In genomic region chr7:122386567-122386966, GRCm38 (mm10) we compare ENCODE assay signal across 17 mouse cellular contexts.
A peak's percentile ranks its signal among the peaks of the same experiment; 100 is the strongest.
DNase-seq lines count a peak whose midpoint lies in the region; ATAC-seq and TF ChIP-seq lines count a peak whose summit lies in the region.
"Had no signal": no experiment of that assay in that cellular context is flagged by ENCODE, and none has a peak within 500 bp of the region (broad histone marks: within the 10 kb centered on the region; RNA-seq: fewer than 3 reads in every experiment).

No protein-coding gene starts in this region.

- in situ Hi-C loops in CH12.LX (cut with MboI; ENCODE audit: low pct_ligation_motif_present, low pct_unique_long_range_greater_than_20kb, low sequenced_read_pairs) = loop anchor here (5.0 kb wide), 1 partner anchor 44 kb away; no protein-coding TSS in a partner anchor

- no peaks in the 10 kb centered on the region for H3K27me3 ChIP-seq in midbrain, embryonic 11.5 days (ENCODE audit: control insufficient read depth, insufficient read depth, low read length)
- H3K27me3 ChIP-seq in midbrain, embryonic 10.5 days (ENCODE audit: low read depth, poor library complexity, severe bottlenecking) = no peaks in the 10 kb centered on the region
- H3K27me3 ChIP-seq in CH12.LX (replicated peaks) = no peaks in the 10 kb centered on the region
- H3K27me3 ChIP-seq in hindbrain, embryonic 14.5 days (ENCODE audit: control insufficient read depth, insufficient read depth, low read length) = no peaks in the 10 kb centered on the region
- H3K27me3 ChIP-seq: embryonic facial prominence, embryonic 12.5 days; forebrain, embryonic 13.5 days; forebrain, embryonic 15.5 days had no signal

- no peak overlapping the region for H3K27ac ChIP-seq in midbrain, embryonic 11.5 days (ENCODE audit: low read depth, low read length)
- H3K27ac ChIP-seq in midbrain, embryonic 10.5 days (replicated peaks) = no peak overlapping the region
- H3K27ac ChIP-seq in CH12.LX (ENCODE audit: insufficient read depth, low read depth) = peak overlapping the region; percentile 81
- no peak overlapping the region for H3K27ac ChIP-seq in hindbrain, embryonic 14.5 days
- H3K27ac ChIP-seq: embryonic facial prominence, embryonic 10.5 days; embryonic facial prominence, embryonic 12.5 days; forebrain, embryonic 13.5 days; forebrain, embryonic 15.5 days had no signal

- H3K9me3 ChIP-seq in midbrain, embryonic 11.5 days (ENCODE audit: control insufficient read depth, low read length) = no peaks in the 10 kb centered on the region
- H3K9me3 ChIP-seq in midbrain, embryonic 10.5 days (replicated peaks) = no peaks in the 10 kb centered on the region
- H3K9me3 ChIP-seq in CH12.LX (replicated peaks; ENCODE audit: low read length) = no peaks in the 10 kb centered on the region
- H3K9me3 ChIP-seq in hindbrain, embryonic 14.5 days (ENCODE audit: control insufficient read depth, low read length) = no peaks in the 10 kb centered on the region
- H3K9me3 ChIP-seq: embryonic facial prominence, embryonic 10.5 days; embryonic facial prominence, embryonic 12.5 days; forebrain, embryonic 13.5 days; forebrain, embryonic 15.5 days had no signal

- peak; percentile 17 for DNase-seq in midbrain, embryonic 11.5 days (ENCODE audit: low spot score, missing footprints)
- no peak for DNase-seq in midbrain, embryonic 10.5 days (ENCODE audit: low spot score)
- DNase-seq in CH12.LX (ENCODE audit: extremely low read depth) = no peak
- peak; percentile 47 for DNase-seq in induced T-regulatory cell, adult 2 months (ENCODE audit: low read depth)
- no peak for DNase-seq in hindbrain, embryonic 14.5 days (ENCODE audit: low spot score)
- DNase-seq: adrenal gland, adult 2 months; adrenal gland, postnatal 10 days; adrenal gland, postnatal 25 days; B cell, adult 2 months; cerebellum, adult 11-12 months; cerebellum, adult 9-10 months; cerebellum, postnatal 10 days; forebrain, postnatal 0 days had no signal

- no peaks in the 10 kb centered on the region for H3K36me3 ChIP-seq in midbrain, embryonic 11.5 days (ENCODE audit: control insufficient read depth, insufficient read depth, low read length)
- no peaks in the 10 kb centered on the region for H3K36me3 ChIP-seq in midbrain, embryonic 10.5 days
- H3K36me3 ChIP-seq in CH12.LX (replicated peaks in 1 of 2; ENCODE audit: control insufficient read depth in 1 of 2, insufficient read depth in 1 of 2, low read length in 1 of 2) = peaks cover 31 to 58% of the 10 kb centered on the region in 2 experiments
- H3K36me3 ChIP-seq in hindbrain, embryonic 14.5 days (replicated peaks; ENCODE audit: control insufficient read depth, insufficient read depth) = no peaks in the 10 kb centered on the region
- H3K36me3 ChIP-seq: embryonic facial prominence, embryonic 10.5 days; embryonic facial prominence, embryonic 12.5 days; forebrain, embryonic 15.5 days had no signal

- peaks cover 76% of the 10 kb centered on the region for H3K79me2 ChIP-seq in CH12.LX (replicated peaks; ENCODE audit: control insufficient read depth, extremely low read depth, insufficient read depth, poor library complexity, severe bottlenecking)

- dilution Hi-C loops in CH12.LX (cut with MboI; ENCODE audit: extremely low pct_ligation_motif_present, extremely low pct_unique_long_range_greater_than_20kb, low sequenced_read_pairs) = no loop called here

- no peak for TF ChIP-seq POLR2A in CH12.LX (IDR thresholded peaks at IDR 0.05; ENCODE audit: low read depth, low read length)

- H3K4me1 ChIP-seq in midbrain, embryonic 11.5 days (ENCODE audit: control insufficient read depth, insufficient read depth, low read length) = peaks cover 5% of the 10 kb centered on the region
- peaks cover 33% of the 10 kb centered on the region for H3K4me1 ChIP-seq in midbrain, embryonic 10.5 days
- peaks cover 39 to 84% of the 10 kb centered on the region in 2 experiments for H3K4me1 ChIP-seq in CH12.LX (ENCODE audit: control insufficient read depth in 1 of 2, insufficient read depth in 2 of 2)
- peaks cover 28% of the 10 kb centered on the region for H3K4me1 ChIP-seq in hindbrain, embryonic 14.5 days (replicated peaks; ENCODE audit: control insufficient read depth, insufficient read depth, low read length)

- TF ChIP-seq EP300 in CH12.LX (IDR thresholded peaks at IDR 0.05; ENCODE audit: low read length) = no peak

- no peak for TF ChIP-seq CTCF in CH12.LX (conservative IDR thresholded peaks at IDR 0.05 in 1 of 2, IDR thresholded peaks at IDR 0.05 in 1 of 2; ENCODE audit: low read depth in 2 of 2, low read length in 2 of 2)

- ATAC-seq in midbrain, embryonic 11.5 days (ENCODE audit: low FRiP score) = no peak
- no peak for ATAC-seq in hindbrain, embryonic 14.5 days (ENCODE audit: low FRiP score)
- ATAC-seq: forebrain, embryonic 13.5 days; forebrain, embryonic 15.5 days; forebrain, postnatal 0 days had no signal

- no peak overlapping the region for H3K4me3 ChIP-seq in midbrain, embryonic 11.5 days (ENCODE audit: low read depth, low read length)
- H3K4me3 ChIP-seq in midbrain, embryonic 10.5 days = no peak overlapping the region
- no peak overlapping the region for H3K4me3 ChIP-seq in CH12.LX (replicated peaks in 1 of 3; ENCODE audit: low read depth in 2 of 3, low read length in 2 of 3, poor library complexity in 1 of 3)
- H3K4me3 ChIP-seq in hindbrain, embryonic 14.5 days (replicated peaks; ENCODE audit: low read length) = no peak overlapping the region
- H3K4me3 ChIP-seq: embryonic facial prominence, embryonic 10.5 days; embryonic facial prominence, embryonic 12.5 days; forebrain, embryonic 13.5 days; forebrain, embryonic 15.5 days had no signal

- H3K4me2 ChIP-seq in midbrain, embryonic 11.5 days = no peak overlapping the region
- H3K4me2 ChIP-seq in CH12.LX (ENCODE audit: insufficient read depth, low read depth, poor library complexity, severe bottlenecking) = no peak overlapping the region
- no peak overlapping the region for H3K4me2 ChIP-seq in hindbrain, embryonic 14.5 days (replicated peaks)
- H3K4me2 ChIP-seq: embryonic facial prominence, embryonic 12.5 days; forebrain, embryonic 13.5 days; forebrain, embryonic 15.5 days had no signal

- WGBS in midbrain, embryonic 11.5 days = 100% methylated on average over 1 of the region's 1 CpGs
- WGBS in midbrain, embryonic 10.5 days = 85% methylated on average over 1 of the region's 1 CpGs
- 92% methylated on average over 1 of the region's 1 CpGs for WGBS in hindbrain, embryonic 14.5 days

- H3K9ac ChIP-seq in midbrain, embryonic 11.5 days (ENCODE audit: low read length) = no peak overlapping the region
- no peak overlapping the region for H3K9ac ChIP-seq in CH12.LX (ENCODE audit: insufficient read depth, low read depth)
- H3K9ac ChIP-seq in hindbrain, embryonic 14.5 days = no peak overlapping the region
- H3K9ac ChIP-seq: embryonic facial prominence, embryonic 12.5 days; forebrain, embryonic 13.5 days; forebrain, embryonic 15.5 days; forebrain, postnatal 0 days had no signal

- TF ChIP-seq RAD21 in CH12.LX (IDR thresholded peaks at IDR 0.05; ENCODE audit: low read depth, low read length) = no peak

TF ChIP-seq in CH12.LX, 34 proteins besides CTCF, POLR2A, EP300 and RAD21:
- TF ChIP-seq NELFE (IDR thresholded peaks at IDR 0.05; ENCODE audit: low read depth, low read length) (no peak), CHD2 (IDR thresholded peaks at IDR 0.05; ENCODE audit: low read length) (no peak), CHD1 (IDR thresholded peaks at IDR 0.05; ENCODE audit: low read depth, low read length) (no peak), BHLHE40 (IDR thresholded peaks at IDR 0.05; ENCODE audit: low read depth, low read length) (no peak), MEF2A (IDR thresholded peaks at IDR 0.05; ENCODE audit: borderline replicate concordance, low read depth, low read length) (no peak), KAT2A (IDR thresholded peaks at IDR 0.05; ENCODE audit: insufficient replicate concordance, low read length) (no peak), ZKSCAN1 (IDR thresholded peaks at IDR 0.05; ENCODE audit: borderline replicate concordance, low read depth, low read length) (no peak), MAFK (IDR thresholded peaks at IDR 0.05; ENCODE audit: insufficient replicate concordance, low read length) (no peak)
TF ChIP-seq in CH12.LX: peak in this region for 0.

Comparison
In these comparisons a context has a peak if more than half of its experiments do, and no peak if none do; other contexts are left out.
1. DNase-seq: peak in midbrain, embryonic 11.5 days (single experiment) and induced T-regulatory cell, adult 2 months (single experiment); none in midbrain, embryonic 10.5 days (single experiment), CH12.LX (single experiment) and hindbrain, embryonic 14.5 days (single experiment).